Mouse (Mus musculus) 3T3-L1 (cell line): Measurements from ENCODE around the gene Rad23a.

Source experiments
- DNase-seq: peaks from one replicate; pipeline ENCODE4 v3.0.0-alpha.2; 2015; ENCODE audit warnings: low read depth, low spot score

Rad23a gene

GRCm38 (mm10) chr8:84813830-84814229 lies 26.6 kb downstream of the Rad23a start:
- DNase-seq, result no peak

- DNase-seq, result peak; percentile 93
Measured at GRCm38 (mm10) chr8:84813059-84813458, 27.4 kb downstream of the Rad23a start.

- DNase-seq, result no peak
Measured at GRCm38 (mm10) chr8:84811303-84811702, 29.2 kb downstream of the Rad23a start.

GRCm38 (mm10) chr8:84810896-84811295 lies 29.6 kb downstream of the Rad23a start:
- DNase-seq, result peak; percentile 86

- DNase-seq, result no peak
Measured at GRCm38 (mm10) chr8:84809941-84810280, 30.6 kb downstream of the Rad23a start.

- no peak for DNase-seq
Measured at GRCm38 (mm10) chr8:84809109-84809940, 31.1 kb downstream of the Rad23a start.

GRCm38 (mm10) chr8:84806031-84806430 lies 34.4 kb downstream of the Rad23a start:
- no peak for DNase-seq

- peak; percentile 58 for DNase-seq
Measured at GRCm38 (mm10) chr8:84799999-84800831, 40.2 kb downstream of the Rad23a start, which contains the start of gene Nfix. Gene Nfix (minus strand): TSS chr8:84800344.

GRCm38 (mm10) chr8:84799136-84799931 lies 41.1 kb downstream of the Rad23a start:
- peak; percentile 64 for DNase-seq

- peak; percentile 21 for DNase-seq
Measured at GRCm38 (mm10) chr8:84798446-84799135, 41.9 kb downstream of the Rad23a start.

- no peak for DNase-seq
Measured at GRCm38 (mm10) chr8:84797971-84798370, 42.5 kb downstream of the Rad23a start.

GRCm38 (mm10) chr8:84797256-84797797 lies 43.1 kb downstream of the Rad23a start:
- DNase-seq, result no peak

- no peak for DNase-seq
Measured at GRCm38 (mm10) chr8:84794486-84794885, 46.0 kb downstream of the Rad23a start.

GRCm38 (mm10) chr8:84793791-84794485 lies 46.5 kb downstream of the Rad23a start:
- DNase-seq, result peak; percentile 50

- DNase-seq, result no peak
Measured at GRCm38 (mm10) chr8:84793134-84793533, 47.3 kb downstream of the Rad23a start.

GRCm38 (mm10) chr8:84792429-84792947 lies 48.0 kb downstream of the Rad23a start:
- peak; percentile 48 for DNase-seq

GRCm38 (mm10) chr8:84790537-84790936 lies 49.9 kb downstream of the Rad23a start:
- no peak for DNase-seq

GRCm38 (mm10) chr8:84789855-84790486 lies 50.5 kb downstream of the Rad23a start:
- DNase-seq, result no peak

- no peak for DNase-seq
Measured at GRCm38 (mm10) chr8:84789345-84789744, 51.1 kb downstream of the Rad23a start.

- DNase-seq, result no peak
Measured at GRCm38 (mm10) chr8:84788896-84789295, 51.6 kb downstream of the Rad23a start.
